Mouse (Mus musculus): Measurements from ENCODE around the gene Rap2a. TPM values are rescaled to one million over a fixed set of nuclear protein-coding genes. Genes with fewer than 3 reads are reported as not detected.

Rap2a gene
- total RNA-seq, 2 experiments from 2014 or later: 16.5 to 16.8 TPM

DNA sequence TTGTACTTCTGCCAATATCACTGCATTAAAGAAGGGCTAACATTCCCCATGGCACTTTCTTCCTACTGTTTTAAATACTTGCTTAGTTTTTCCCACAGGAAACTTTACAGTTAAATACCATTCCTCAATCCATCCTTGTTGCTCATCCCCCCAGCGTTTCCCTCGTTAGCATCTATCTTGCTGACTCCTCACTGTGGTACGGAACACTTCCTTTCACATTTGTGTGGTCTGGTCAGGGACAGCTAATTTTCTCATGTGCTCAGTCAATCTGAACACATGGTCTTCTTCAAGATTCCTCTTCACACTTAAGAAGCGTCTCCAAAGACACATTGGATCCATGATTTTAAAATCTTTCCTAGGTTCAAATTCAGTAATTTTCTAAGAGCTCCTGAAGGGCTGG lies 57.2 kb downstream of the Rap2a start:
- intact Hi-C loops (cut with DNase I): no loop called here
- DNase-seq: no peak

DNA sequence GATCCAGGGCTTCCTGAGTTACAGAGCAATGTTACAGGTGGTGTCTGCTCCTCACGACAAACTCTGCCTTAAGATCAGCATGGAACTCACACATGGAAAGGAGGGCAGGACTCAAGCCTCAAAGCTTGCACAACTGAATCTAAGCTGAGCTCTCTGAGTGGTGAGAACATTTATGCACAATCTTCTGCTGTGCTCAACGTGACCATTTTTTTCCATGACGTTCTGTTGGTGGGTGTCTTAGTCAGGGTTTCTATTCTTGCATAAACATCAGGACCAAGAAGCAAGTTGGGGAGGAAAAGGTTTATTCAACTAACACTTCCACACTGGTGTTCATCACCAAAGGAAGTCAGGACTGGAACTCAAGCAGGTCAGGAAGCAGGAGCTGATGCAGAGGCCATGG lies 57.7 kb downstream of the Rap2a start:
- DNase-seq: no peak
- intact Hi-C loops (cut with DNase I): no loop called here

DNA sequence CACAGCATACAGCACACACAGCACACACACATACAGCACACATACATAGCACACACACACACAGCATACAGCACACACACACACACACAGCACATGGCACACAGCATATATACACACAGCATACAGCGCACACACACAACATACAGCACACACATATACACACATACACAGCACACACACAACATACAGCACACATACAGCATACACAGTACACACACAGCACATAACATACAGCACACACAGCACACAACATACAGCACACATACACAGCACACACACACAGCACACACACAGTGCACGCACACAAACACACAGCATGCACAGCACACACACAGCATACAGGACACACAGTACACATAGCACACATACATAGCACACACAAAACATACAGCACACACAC lies 60.9 kb downstream of the Rap2a start:
- intact Hi-C loops (cut with DNase I): no loop called here
- DNase-seq: no peak

DNA sequence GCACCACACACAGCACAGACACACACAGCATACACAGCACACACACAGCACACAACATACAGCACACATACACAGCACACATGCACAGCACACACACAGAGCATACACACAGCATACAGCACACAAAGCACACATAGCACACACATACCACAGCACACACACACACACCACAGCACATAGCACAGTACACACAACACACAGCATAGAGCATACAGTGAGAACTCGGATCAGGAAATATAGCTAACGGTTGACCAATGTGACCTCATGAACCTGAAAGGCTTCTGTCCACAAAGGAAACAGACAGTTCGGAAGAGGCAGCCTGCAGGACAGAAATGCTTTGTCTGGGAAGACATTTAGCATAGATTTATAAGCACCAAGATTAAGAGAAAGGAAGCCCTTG lies 61.4 kb downstream of the Rap2a start:
- intact Hi-C loops (cut with DNase I): loop anchor here (5.0 kb wide), 1 partner anchor 32 kb away; no protein-coding TSS in a partner anchor

DNA sequence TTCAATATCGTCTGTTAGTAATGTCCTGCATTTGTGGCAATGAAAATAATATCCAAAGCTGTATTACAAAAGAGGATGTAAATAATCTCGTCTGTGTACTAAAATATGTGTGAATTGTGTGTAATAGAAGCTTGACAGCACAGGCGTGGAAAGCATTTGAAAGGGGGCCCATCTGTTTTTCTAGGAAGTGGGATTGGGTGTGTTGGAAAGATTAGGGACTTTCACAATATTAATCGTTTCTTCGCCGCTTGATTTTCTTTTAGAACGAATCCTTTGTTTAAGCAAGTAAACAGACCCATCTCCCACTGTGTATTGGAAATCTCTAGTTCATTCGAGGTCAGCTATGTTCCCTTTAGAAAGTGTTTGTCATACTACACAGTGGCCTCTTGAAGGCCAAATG lies 64.2 kb downstream of the Rap2a start:
- DNase-seq: no peak
- intact Hi-C loops (cut with DNase I): loop anchor here (5.0 kb wide), 1 partner anchor 35 kb away; no protein-coding TSS in a partner anchor

More for the DNA sequence above, 61.4 kb downstream of the Rap2a start:
- DNase-seq: no peak

DNA sequence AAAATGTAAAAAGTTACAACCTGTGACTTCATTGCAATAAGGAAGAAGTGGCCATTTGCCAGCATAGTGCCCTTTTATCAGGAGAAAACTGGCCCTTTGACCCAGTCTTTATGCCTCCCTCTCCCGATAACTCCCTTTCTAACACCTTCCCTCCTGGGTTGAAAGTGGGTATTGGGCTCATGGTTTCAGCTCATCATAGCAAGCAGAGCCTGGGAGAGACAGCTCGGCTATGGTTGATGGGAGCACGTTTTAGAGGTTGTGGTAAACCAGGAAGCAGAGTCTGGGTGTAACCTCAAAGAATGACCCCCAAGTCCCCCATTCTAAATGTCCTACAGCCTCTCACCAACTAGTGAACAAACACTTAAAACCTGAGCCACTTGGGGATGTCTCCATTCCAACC lies 64.7 kb downstream of the Rap2a start:
- DNase-seq: no peak
- intact Hi-C loops (cut with DNase I): loop anchor here (5.0 kb wide), 1 partner anchor 36 kb away; no protein-coding TSS in a partner anchor

DNA sequence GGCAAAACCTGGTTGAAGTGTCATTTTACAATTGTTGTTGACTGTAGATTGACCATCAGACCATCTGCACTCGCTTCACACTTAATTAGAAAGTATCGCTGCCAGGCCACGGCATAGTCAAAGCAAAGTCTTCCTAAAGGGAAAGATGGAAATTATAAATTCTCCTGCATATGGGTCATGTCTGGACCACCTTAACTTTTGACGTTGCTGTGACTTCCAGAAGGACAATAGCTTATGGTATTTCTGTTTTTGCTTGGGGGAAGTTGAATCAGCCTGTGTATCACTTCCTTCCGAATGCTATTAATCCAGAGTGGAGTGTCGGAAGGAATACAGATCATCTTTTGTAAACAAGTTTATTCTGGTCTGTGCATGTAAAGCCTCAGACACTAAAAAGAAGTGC lies 65.6 kb downstream of the Rap2a start:
- DNase-seq: no peak

DNA sequence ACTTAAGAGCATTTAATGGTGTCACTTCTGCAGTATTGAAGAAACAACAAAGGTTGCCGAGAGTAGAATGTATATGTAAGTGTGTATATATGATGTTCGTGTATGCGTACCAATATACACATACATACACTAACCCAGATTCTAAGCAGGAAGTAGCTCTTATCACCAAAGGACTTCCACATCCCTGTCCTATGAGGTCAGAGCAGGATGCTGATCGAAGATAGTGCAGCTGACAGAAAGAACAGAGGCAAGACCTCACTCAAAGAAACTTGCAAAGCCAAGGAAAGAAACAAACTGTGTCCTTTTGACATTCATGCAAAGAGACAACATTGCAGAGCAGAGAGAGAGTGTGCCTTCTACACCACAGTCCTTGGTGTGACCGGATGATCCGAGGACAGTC lies 66.3 kb downstream of the Rap2a start:
- intact Hi-C loops (cut with DNase I): loop anchor here (5.0 kb wide), 1 partner anchor 37 kb away; no protein-coding TSS in a partner anchor
- no peak for DNase-seq

More for the DNA sequence above, 65.6 kb downstream of the Rap2a start:
- intact Hi-C loops (cut with DNase I): loop anchor here (5.0 kb wide), 1 partner anchor 37 kb away; no protein-coding TSS in a partner anchor

DNA sequence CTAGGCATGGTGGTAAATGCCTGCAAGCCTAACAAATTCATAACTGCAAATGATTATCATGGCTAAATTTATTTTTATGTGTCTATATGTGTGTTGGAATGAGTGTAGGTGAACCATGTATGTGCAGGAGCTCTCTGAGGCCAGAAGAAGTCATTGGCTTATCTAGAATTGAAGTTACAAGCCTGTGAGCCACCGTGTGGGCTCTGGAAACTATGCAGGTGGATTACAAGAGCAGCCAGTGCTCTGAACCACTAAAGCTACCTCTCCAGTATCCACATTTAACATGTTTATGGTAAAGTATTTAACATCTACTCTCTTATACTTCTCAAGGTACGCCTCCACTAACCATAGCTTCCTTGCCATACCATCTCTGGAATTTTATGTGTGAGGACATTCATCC lies 66.7 kb downstream of the Rap2a start:
- intact Hi-C loops (cut with DNase I): loop anchor here (5.0 kb wide), 1 partner anchor 38 kb away; no protein-coding TSS in a partner anchor
- DNase-seq: no peak

Other genes starting within 250 kb of the Rap2a start
- 100 to 1,000 TPM; 237 to 252 TPM for gene Mbnl2, start 202.8 kb upstream of the Rap2a start, total RNA-seq (2021)

Data from heart, postnatal 14 days (tissue).